Mouse (Mus musculus) limb, embryonic 10.5 days (tissue): ENCODE data around the gene Hoxa5. TPM values are rescaled to one million over a fixed set of nuclear protein-coding genes. Genes with fewer than 3 reads are reported as not detected.

Source experiments
- DNase-seq: peaks from one replicate; pipeline ENCODE4 v3.0.0-alpha.2; 2017; ENCODE audit warnings: low spot score
- H3K27ac ChIP-seq: fragments of 300-500 bp; sonication (generic); 2 replicates; pipeline ENCODE4 v1.5.1; 2016; ENCODE audit warnings: mild to moderate bottlenecking
- H3K27me3 ChIP-seq: fragments of 300-500 bp; sonication (generic); 2 replicates; pipeline ENCODE4 v1.6.1; 2016; ENCODE audit warnings: low read depth, mild to moderate bottlenecking; ENCODE audit not compliant: poor library complexity, severe bottlenecking
- H3K36me3 ChIP-seq: fragments of 300-500 bp; sonication (generic); 2 replicates; pipeline ENCODE4 v1.6.1; 2016; ENCODE audit warnings: mild to moderate bottlenecking, moderate library complexity
- H3K4me1 ChIP-seq: fragments of 300-500 bp; sonication (generic); 2 replicates; pipeline ENCODE4 v1.6.1; 2016
- H3K4me3 ChIP-seq: fragments of 300-500 bp; sonication (generic); 2 replicates; pipeline ENCODE4 v1.5.1; 2016; ENCODE audit warnings: mild to moderate bottlenecking, moderate library complexity
- H3K9me3 ChIP-seq: fragments of 300-500 bp; sonication (generic); replicated peaks from 2 replicates; pipeline ENCODE4 v1.6.1; 2016; ENCODE audit warnings: mild to moderate bottlenecking
- WGBS: fragments of 180-500 bp; shearing (Covaris S2); methylation state at CpG from one replicate; pipeline ENCODE4 v1.1.7; 2016; 5-methylcytosine and 5-hydroxymethylcytosine counted together
- polyA plus RNA-seq: library from polyadenylated mRNA; unstranded; fragments of >200 nt; fragmentation: Nextera tagmentation; extraction: Ambion mirVana; gene quantifications from 2 replicates; pipeline ENCODE4 v1.2.1, GENCODE M21; 2016

Hoxa5 gene
- polyA plus RNA-seq, 1 experiment from 2014 or later = 10.4 TPM

DNA sequence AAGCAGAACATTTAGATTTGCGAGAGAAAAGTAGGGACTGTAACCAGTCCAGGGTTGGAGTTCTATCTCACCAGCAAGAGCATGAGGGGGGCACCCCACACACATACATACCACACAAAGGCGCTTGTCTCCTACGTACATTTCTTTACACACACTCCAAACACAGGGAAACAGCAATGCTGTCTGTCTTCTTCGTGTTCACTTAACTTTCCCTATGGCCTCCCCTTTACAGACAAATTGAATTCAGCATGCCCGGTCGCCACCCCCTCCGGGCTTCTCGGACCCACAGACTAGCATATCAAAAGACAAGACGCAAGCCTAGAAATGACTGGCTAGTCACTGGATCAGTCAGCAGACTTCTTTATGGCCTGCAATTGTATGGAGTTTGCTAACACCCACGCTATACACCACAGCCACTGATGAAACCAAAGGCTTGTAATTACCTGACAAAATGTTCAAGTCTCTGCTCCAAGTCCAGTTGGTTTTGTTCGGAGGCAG, 24.1 kb downstream of the Hoxa5 start:
- peak overlapping the region; percentile 90 for H3K27ac ChIP-seq
- H3K4me3 ChIP-seq = peak overlapping the region; percentile 65

GRCm38 (mm10) chr6:52179690-52180089, 24.7 kb downstream of the Hoxa5 start:
- no peaks in the 10 kb centered on the region for H3K9me3 ChIP-seq
- H3K27me3 ChIP-seq = peaks cover 89% of the 10 kb centered on the region
- DNase-seq = no peak
- H3K36me3 ChIP-seq = peaks cover 20% of the 10 kb centered on the region
- peaks cover 100% of the 10 kb centered on the region for H3K4me1 ChIP-seq
- H3K4me3 ChIP-seq = peak overlapping the region; percentile 65
- WGBS = 2% methylated on average over 10 of the region's 10 CpGs
- H3K27ac ChIP-seq = peak overlapping the region; percentile 90

More for the DNA sequence above, 24.1 kb downstream of the Hoxa5 start:
- Histone ChIP-seq H3K27me3 (peaks cover 86% of the 10 kb centered on the region), H3K36me3 (peaks cover 20% of the 10 kb centered on the region), H3K4me1 (peaks cover 100% of the 10 kb centered on the region), H3K9me3 (no peaks in the 10 kb centered on the region)
- 4% methylated on average over 11 of the region's 11 CpGs for WGBS
- no peak for DNase-seq

- Histone ChIP-seq H3K27me3 (peaks cover 86% of the 10 kb centered on the region), H3K36me3 (peaks cover 20% of the 10 kb centered on the region), H3K9me3 (no peaks in the 10 kb centered on the region), H3K4me3 (peak overlapping the region; percentile 65), H3K27ac (peak overlapping the region; percentile 90), H3K4me1 (peaks cover 100% of the 10 kb centered on the region)
- 6% methylated on average over 4 of the region's 4 CpGs for WGBS
- peak; percentile 51 for DNase-seq
These were observed 25.3 kb downstream of the Hoxa5 start for GRCm38 (mm10) chr6:52178918-52179665.

- WGBS = 1% methylated on average over 9 of the region's 9 CpGs
- Histone ChIP-seq H3K27me3 (peaks cover 84% of the 10 kb centered on the region), H3K9me3 (no peaks in the 10 kb centered on the region), H3K36me3 (peaks cover 16% of the 10 kb centered on the region), H3K27ac (peak overlapping the region; percentile 90), H3K4me3 (peak overlapping the region; percentile 65), H3K4me1 (peaks cover 100% of the 10 kb centered on the region)
- peak; percentile 55 for DNase-seq
These were observed 26.6 kb downstream of the Hoxa5 start for GRCm38 (mm10) chr6:52177806-52178205.

DNA sequence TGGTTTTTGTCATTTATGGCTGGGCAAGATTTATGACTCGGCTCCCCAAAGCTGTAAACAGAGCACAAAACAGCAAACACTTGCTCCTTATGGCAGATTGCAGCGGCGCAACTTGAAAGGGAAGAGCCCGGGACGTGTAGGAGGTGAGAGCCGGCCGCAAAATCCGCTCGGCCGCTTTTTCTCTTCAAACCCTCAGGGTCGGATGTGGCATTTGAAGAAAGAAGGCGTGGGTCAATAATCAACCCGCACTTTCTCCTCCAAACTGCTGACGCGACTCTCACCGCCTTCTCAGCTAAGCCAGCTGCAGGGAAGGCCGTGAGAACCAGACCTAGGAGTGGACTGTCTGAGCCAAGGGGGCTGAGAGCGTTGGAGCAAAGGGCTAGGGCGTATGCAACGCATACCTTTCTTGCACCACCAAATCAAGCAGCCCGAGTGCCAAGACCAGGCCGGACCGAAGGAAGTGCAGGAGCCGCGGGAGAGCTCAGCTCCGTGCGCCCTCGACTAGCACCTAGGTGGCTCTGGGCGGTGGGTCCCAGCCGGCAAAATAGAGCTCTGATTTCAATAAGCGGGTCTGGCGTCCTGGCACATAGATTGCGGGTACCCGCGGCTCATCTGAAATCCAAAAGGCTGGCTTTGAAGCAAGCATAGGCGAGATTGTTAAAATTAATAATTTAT, 27.2 kb downstream of the Hoxa5 start, which contains the start of gene 5730596B20Rik:
5730596B20Rik (plus strand) TSS at position 438 of the 675 bp plus-strand sequence.
- peaks cover 100% of the 10 kb centered on the region for H3K4me1 ChIP-seq
- H3K27ac ChIP-seq = peak within 1 kb of the TSS; percentile 90
- peaks cover 85% of the 10 kb centered on the region for H3K27me3 ChIP-seq
- peaks cover 17% of the 10 kb centered on the region for H3K36me3 ChIP-seq
- under 1% methylated on average over 36 of the region's 36 CpGs for WGBS
- H3K9me3 ChIP-seq = no peaks in the 10 kb centered on the region
- peak within 1 kb of the TSS; percentile 65 for H3K4me3 ChIP-seq
- DNase-seq = peak; percentile 79

DNA sequence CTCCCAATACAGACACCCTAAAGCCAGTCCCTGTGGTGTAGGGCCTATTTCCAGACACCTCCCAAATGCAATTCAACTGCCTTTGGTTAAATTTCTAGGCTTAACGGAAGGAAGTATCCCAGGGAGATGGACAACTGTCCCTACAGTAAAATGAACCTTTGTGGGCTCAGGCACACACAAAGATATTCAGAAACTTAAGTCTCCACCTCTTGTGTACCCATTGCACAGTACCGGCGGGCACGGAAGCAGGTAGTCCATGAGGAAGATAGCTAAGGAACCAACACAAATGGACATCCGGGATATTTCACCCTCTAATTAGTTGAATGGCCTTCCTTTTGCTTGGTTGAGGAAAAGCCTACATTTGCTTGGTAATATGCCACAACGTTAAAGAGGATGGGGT, 28.0 kb downstream of the Hoxa5 start:
- Histone ChIP-seq H3K36me3 (peaks cover 13% of the 10 kb centered on the region), H3K4me1 (peaks cover 100% of the 10 kb centered on the region), H3K27me3 (peaks cover 85% of the 10 kb centered on the region), H3K4me3 (peak overlapping the region; percentile 65), H3K9me3 (no peaks in the 10 kb centered on the region), H3K27ac (peak overlapping the region; percentile 90)
- peak; percentile 54 for DNase-seq
- 1% methylated on average over 6 of the region's 6 CpGs for WGBS

DNA sequence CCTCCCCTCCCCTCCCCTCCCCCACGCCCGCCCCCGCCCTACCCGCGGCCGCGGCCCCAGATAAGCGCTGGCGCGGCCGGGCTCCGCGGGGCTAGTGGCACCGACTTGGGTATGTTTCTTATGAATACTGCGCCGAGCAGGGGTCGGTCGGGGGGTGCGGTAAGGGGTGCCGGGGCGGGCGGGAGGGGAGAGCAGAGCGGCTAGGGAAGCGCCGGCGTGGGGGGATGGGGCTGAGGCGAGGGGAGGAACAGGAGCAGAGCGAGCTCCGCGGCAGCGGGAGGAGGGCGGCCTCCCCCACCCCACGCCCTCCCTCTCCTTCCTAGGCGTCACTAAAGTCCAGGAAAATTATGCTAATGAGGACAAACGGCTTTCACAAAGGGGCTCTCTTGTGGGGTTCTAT, 28.5 kb downstream of the Hoxa5 start:
- peak overlapping the region; percentile 90 for H3K27ac ChIP-seq
- H3K4me3 ChIP-seq = peak overlapping the region; percentile 65
- 2% methylated on average over 20 of the region's 35 CpGs for WGBS
- peaks cover 85% of the 10 kb centered on the region for H3K27me3 ChIP-seq
- peaks cover 100% of the 10 kb centered on the region for H3K4me1 ChIP-seq
- H3K9me3 ChIP-seq = no peaks in the 10 kb centered on the region
- peaks cover 8% of the 10 kb centered on the region for H3K36me3 ChIP-seq
- peak; percentile 73 for DNase-seq

DNA sequence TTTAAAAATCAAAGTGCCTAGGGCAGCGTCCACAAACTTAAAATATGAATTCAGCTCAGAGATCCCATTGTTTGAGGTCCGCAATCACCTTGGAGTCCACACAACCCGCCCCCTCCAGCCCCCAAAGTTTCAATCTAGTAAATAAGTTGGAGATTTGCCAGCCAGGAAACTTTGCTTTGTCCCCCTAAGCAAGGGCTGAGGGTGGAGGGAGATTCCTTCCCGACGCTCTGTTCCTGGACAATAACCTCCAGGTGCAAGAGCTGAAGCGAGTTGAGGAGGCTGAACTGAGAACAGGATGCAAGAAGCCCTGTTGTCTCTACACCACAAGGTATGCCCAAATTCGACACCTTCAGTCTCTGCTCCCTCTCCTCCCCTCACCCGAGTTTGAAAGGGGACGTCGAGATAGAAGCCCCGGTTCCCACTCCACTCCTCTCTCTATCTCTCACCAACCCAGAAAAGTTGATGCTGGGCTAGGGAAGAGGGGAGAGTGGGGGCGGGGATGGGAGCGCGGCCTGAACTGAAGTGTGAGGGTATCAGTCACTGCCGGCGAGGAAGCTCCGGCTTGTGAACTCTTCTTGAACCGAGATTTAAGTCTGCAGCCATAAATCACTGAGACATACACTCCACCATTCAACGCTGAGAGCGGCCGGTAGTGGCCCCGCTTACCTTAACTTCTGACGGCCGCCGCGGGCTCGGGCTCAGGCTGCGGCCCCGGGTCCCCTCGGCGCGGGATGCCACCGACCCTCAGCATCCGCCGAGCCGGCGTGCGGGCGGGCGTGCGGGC, 29.2 kb downstream of the Hoxa5 start:
- Histone ChIP-seq H3K9me3 (no peaks in the 10 kb centered on the region), H3K4me3 (peak overlapping the region; percentile 65), H3K36me3 (peaks cover 13% of the 10 kb centered on the region), H3K4me1 (peaks cover 100% of the 10 kb centered on the region), H3K27ac (peak overlapping the region; percentile 90), H3K27me3 (peaks cover 85% of the 10 kb centered on the region)
- peak; percentile 76 for DNase-seq
- WGBS = 1% methylated on average over 40 of the region's 41 CpGs

- H3K27ac ChIP-seq = peak overlapping the region; percentile 81; the same call in 1 of the 2 replicates
- H3K36me3 ChIP-seq = peaks cover 20% of the 10 kb centered on the region
- H3K9me3 ChIP-seq = no peaks in the 10 kb centered on the region
- H3K4me1 ChIP-seq = peaks cover 98% of the 10 kb centered on the region
- peaks cover 77% of the 10 kb centered on the region for H3K27me3 ChIP-seq
- WGBS = 0% methylated on average over 4 of the region's 4 CpGs
- peak; percentile 39 for DNase-seq
- H3K4me3 ChIP-seq = peak overlapping the region; percentile 47; the same call in 1 of the 2 replicates
These were observed 30.7 kb downstream of the Hoxa5 start for GRCm38 (mm10) chr6:52173648-52174047.

GRCm38 (mm10) chr6:52172501-52172900, 31.9 kb downstream of the Hoxa5 start:
- Histone ChIP-seq H3K4me1 (peaks cover 98% of the 10 kb centered on the region), H3K9me3 (no peaks in the 10 kb centered on the region), H3K27me3 (peaks cover 77% of the 10 kb centered on the region), H3K4me3 (peak overlapping the region; percentile 47), H3K27ac (peak overlapping the region; percentile 81), H3K36me3 (peaks cover 21% of the 10 kb centered on the region)
- DNase-seq = peak; percentile 97
- WGBS = under 1% methylated on average over 35 of the region's 35 CpGs

GRCm38 (mm10) chr6:52171938-52172337, 32.4 kb downstream of the Hoxa5 start:
- DNase-seq = peak; percentile 40
- peaks cover 21% of the 10 kb centered on the region for H3K36me3 ChIP-seq
- WGBS = 13% methylated on average over 7 of the region's 7 CpGs
- H3K4me3 ChIP-seq = peak overlapping the region; percentile 47
- peaks cover 98% of the 10 kb centered on the region for H3K4me1 ChIP-seq
- peaks cover 77% of the 10 kb centered on the region for H3K27me3 ChIP-seq
- peak overlapping the region; percentile 81 for H3K27ac ChIP-seq
- no peaks in the 10 kb centered on the region for H3K9me3 ChIP-seq

- H3K27ac ChIP-seq = peak overlapping the region; percentile 81
- peak; percentile 82 for DNase-seq
- peaks cover 79% of the 10 kb centered on the region for H3K27me3 ChIP-seq
- H3K4me1 ChIP-seq = peaks cover 98% of the 10 kb centered on the region
- H3K4me3 ChIP-seq = peak overlapping the region; percentile 47
- no peaks in the 10 kb centered on the region for H3K9me3 ChIP-seq
- H3K36me3 ChIP-seq = peaks cover 21% of the 10 kb centered on the region
- WGBS = 3% methylated on average over 4 of the region's 4 CpGs
These were observed 33.1 kb downstream of the Hoxa5 start for GRCm38 (mm10) chr6:52171331-52171730.
